Mouse (Mus musculus) cerebellum, adult (tissue): ENCODE measurements at regions not wholly inside any gene's neighbourhood (a gene's known extent, or its start where the extent isn't known, plus 50 kb on each side); places are given as distances from the start of the nearest gene placed in this dataset.

Experiments used
- ATAC-seq: cut with Nextera tagmentation; 2 replicates; pipeline ENCODE4 v1.9.2; 2017; ENCODE audit warnings: mild to moderate bottlenecking, moderate library complexity, mixed read lengths; ENCODE audit not compliant: insufficient number of reproducible peaks, low FRiP score, low TSS enrichment

- ATAC-seq, result no peak
These were observed 252.8 kb upstream of the Lrtm1 start for GRCm38 (mm10) chr14:28765201-28765600.

GRCm38 (mm10) chr14:28773068-28773467 is 244.9 kb upstream of the Lrtm1 start:
- ATAC-seq, result no peak

- no peak for ATAC-seq
These were observed 242.3 kb upstream of the Lrtm1 start for GRCm38 (mm10) chr14:28775686-28776085.

GRCm38 (mm10) chr14:28777791-28778190 is 240.2 kb upstream of the Lrtm1 start:
- no peak for ATAC-seq

- no peak for ATAC-seq
These were observed 236.3 kb upstream of the Lrtm1 start for GRCm38 (mm10) chr14:28781660-28782059.

- no peak for ATAC-seq
These were observed 233.8 kb upstream of the Lrtm1 start for GRCm38 (mm10) chr14:28784106-28784633.

- ATAC-seq, result no peak
These were observed 219.7 kb upstream of the Lrtm1 start for GRCm38 (mm10) chr14:28798290-28798689.

- no peak for ATAC-seq
These were observed 216.3 kb upstream of the Lrtm1 start for GRCm38 (mm10) chr14:28801681-28802080.

- no peak for ATAC-seq
These were observed 215.9 kb upstream of the Lrtm1 start for GRCm38 (mm10) chr14:28802126-28802525.

GRCm38 (mm10) chr14:28808094-28808493 is 209.9 kb upstream of the Lrtm1 start:
- ATAC-seq, result no peak

- ATAC-seq, result no peak
These were observed 208.7 kb upstream of the Lrtm1 start for GRCm38 (mm10) chr14:28809355-28809754.

GRCm38 (mm10) chr14:28820970-28821369 is 197.0 kb upstream of the Lrtm1 start:
- ATAC-seq, result no peak

GRCm38 (mm10) chr14:28827186-28827585 is 190.8 kb upstream of the Lrtm1 start:
- ATAC-seq, result no peak

- no peak for ATAC-seq
These were observed 180.9 kb upstream of the Lrtm1 start for GRCm38 (mm10) chr14:28837117-28837516.

GRCm38 (mm10) chr14:28848831-28849590 is 169.0 kb upstream of the Lrtm1 start:
- ATAC-seq, result no peak
